Mouse (Mus musculus) forebrain, embryonic 11.5 days (tissue): ENCODE results near the gene Grb2. TPM values are rescaled to one million over a fixed set of nuclear protein-coding genes. Genes with fewer than 3 reads are reported as not detected.

Source experiments
- ATAC-seq: fragments of 200-750 bp; cut with Nextera tagmentation; replicated peaks from 2 replicates; pipeline ENCODE4 v1.8.0; 2017; ENCODE audit warnings: moderate TSS enrichment; ENCODE audit not compliant: low FRiP score
- DNase-seq: peaks from one replicate; pipeline ENCODE4 v3.0.0-alpha.2; 2017; ENCODE audit warnings: low spot score
- H3K27ac ChIP-seq: fragments of 300-500 bp; sonication (generic); 2 replicates; pipeline ENCODE4 v1.5.1; 2014; ENCODE audit warnings: low read depth, low read length
- H3K27me3 ChIP-seq: fragments of 300-500 bp; sonication (generic); 2 replicates; pipeline ENCODE4 v1.6.1; 2014; ENCODE audit warnings: mild to moderate bottlenecking, low read length, mixed read lengths; ENCODE audit not compliant: control insufficient read depth, insufficient read depth
- H3K36me3 ChIP-seq: fragments of 300-500 bp; sonication (generic); 2 replicates; pipeline ENCODE4 v1.6.1; 2014; ENCODE audit warnings: mild to moderate bottlenecking, low read length, moderate library complexity, mixed read lengths; ENCODE audit not compliant: control insufficient read depth, insufficient read depth
- H3K4me1 ChIP-seq: fragments of 300-500 bp; sonication (generic); replicated peaks from 2 replicates; pipeline ENCODE4 v1.6.1; 2014; ENCODE audit warnings: low read length, mixed read lengths; ENCODE audit not compliant: control insufficient read depth, insufficient read depth
- H3K4me2 ChIP-seq: fragments of 300-500 bp; sonication (generic); 2 replicates; pipeline ENCODE4 v1.6.1; 2014; ENCODE audit warnings: low read depth, mild to moderate bottlenecking, low read length, moderate library complexity, mixed read lengths; ENCODE audit not compliant: severe bottlenecking
- H3K4me3 ChIP-seq: fragments of 300-500 bp; sonication (generic); 2 replicates; pipeline ENCODE4 v1.5.1; 2014; ENCODE audit warnings: low read depth, low read length
- H3K9ac ChIP-seq: fragments of 300-500 bp; sonication (generic); 2 replicates; pipeline ENCODE4 v1.6.1; 2014; ENCODE audit warnings: low read length
- H3K9me3 ChIP-seq: fragments of 300-500 bp; sonication (generic); 2 replicates; pipeline ENCODE4 v1.6.1; 2016; ENCODE audit warnings: low read length, mixed read lengths; ENCODE audit not compliant: control insufficient read depth
- WGBS: fragments of 180-500 bp; shearing (Covaris S2); extraction: QIAGEN DNeasy Blood & Tissue Kit; methylation state at CpG from one replicate; pipeline ENCODE4 v1.1.7; 2014; 5-methylcytosine and 5-hydroxymethylcytosine counted together
- polyA plus RNA-seq: library from polyadenylated mRNA; unstranded; fragments of >200 nt; fragmentation: Nextera tagmentation; extraction: Ambion mirVana; gene quantifications from 2 replicates; pipeline ENCODE4 v1.2.1, GENCODE M21; 2014

Gene Grb2
- polyA plus RNA-seq, 1 experiment from 2014 or later: 63.0 TPM

DNA sequence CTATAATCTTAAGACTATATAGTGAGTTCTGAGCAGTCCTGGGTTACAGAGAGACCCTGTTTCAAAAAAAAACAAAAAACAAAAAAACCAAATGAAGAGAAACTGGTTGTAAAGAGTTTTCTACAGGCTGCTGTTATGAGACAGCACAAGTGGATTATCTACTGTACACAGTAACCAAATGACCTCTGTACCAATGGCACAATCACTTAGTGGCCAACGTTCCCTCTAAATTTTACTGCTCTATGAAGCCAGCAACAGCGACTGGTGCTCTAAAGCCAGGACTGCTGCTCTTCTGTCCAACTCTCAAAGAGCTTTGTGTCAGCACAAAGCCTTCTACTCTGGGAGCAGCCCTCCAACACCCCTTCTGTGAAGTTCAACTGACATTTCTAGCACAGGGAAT, 11.3 kb downstream of the Grb2 start:
- no peak for ATAC-seq
- Histone ChIP-seq H3K27ac (no peak overlapping the region), H3K27me3 (no peaks in the 10 kb centered on the region), H3K9ac (no peak overlapping the region), H3K36me3 (no peaks in the 10 kb centered on the region), H3K4me3 (no peak overlapping the region), H3K4me1 (peaks cover 5% of the 10 kb centered on the region; the same call in 1 of the 2 replicates), H3K9me3 (no peaks in the 10 kb centered on the region), H3K4me2 (no peak overlapping the region)
- WGBS: 91% methylated on average over 2 of the region's 2 CpGs
- no peak for DNase-seq

DNA sequence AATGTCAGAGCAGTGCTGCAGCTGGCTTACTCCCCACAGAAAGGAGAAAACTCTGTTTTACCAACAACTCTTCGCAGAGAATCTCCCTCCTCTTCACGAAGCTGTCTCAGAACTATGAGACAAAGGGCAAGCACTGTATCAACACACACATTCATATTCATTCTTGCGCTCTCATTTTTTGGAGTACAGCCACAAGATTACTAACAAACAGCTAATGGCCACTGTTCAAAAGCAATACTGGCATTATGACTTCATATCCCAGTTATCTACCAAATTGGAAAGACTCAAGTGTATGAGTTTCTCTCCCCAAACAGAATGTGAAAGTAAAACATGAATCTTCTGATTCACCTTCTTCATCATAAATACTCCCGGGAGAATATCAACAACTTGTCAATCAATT, 11.9 kb downstream of the Grb2 start:
- 92% methylated on average over 4 of the region's 4 CpGs for WGBS
- H3K9me3 ChIP-seq: no peaks in the 10 kb centered on the region
- H3K36me3 ChIP-seq: no peaks in the 10 kb centered on the region

DNA sequence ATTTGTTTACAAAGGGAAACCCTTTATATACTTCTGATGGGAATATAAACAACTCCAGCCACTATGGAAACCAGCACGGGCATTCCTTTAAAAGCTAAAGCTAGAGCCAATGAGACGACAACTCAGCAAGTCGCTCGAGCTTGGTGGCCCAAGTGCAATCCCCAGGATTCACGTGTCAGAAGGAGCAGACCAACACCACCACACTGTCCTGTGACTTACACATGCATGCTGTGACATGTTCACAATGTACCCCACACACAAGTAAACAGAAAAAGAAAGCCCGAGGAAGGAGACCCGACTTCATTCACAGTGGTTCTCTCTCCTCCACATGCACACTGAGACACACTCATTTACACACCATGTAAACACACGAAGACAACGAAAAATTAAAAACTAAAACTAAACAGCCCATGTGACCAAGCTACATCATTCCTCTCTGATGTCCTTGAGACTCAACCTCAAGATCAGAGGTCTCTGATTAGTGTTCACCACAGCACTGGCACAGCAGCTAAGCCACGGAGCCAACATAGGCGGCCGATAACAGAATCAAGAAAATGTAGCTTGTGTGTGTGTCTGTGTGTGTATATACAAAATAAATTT, 14.3 kb downstream of the Grb2 start:
- Histone ChIP-seq H3K27me3 (no peaks in the 10 kb centered on the region), H3K4me1 (no peaks in the 10 kb centered on the region), H3K36me3 (no peaks in the 10 kb centered on the region), H3K4me2 (no peak overlapping the region), H3K27ac (no peak overlapping the region), H3K9me3 (no peaks in the 10 kb centered on the region), H3K4me3 (no peak overlapping the region), H3K9ac (no peak overlapping the region)
- 90% methylated on average over 12 of the region's 12 CpGs for WGBS
- ATAC-seq: no peak
- DNase-seq: no peak

More for the DNA sequence above, 11.9 kb downstream of the Grb2 start:
- DNase-seq (no peak), ATAC-seq (no peak)
- Histone ChIP-seq H3K27ac (no peak overlapping the region), H3K4me1 (peaks cover 5% of the 10 kb centered on the region; the same call in 1 of the 2 replicates), H3K9ac (no peak overlapping the region), H3K4me3 (no peak overlapping the region), H3K4me2 (no peak overlapping the region), H3K27me3 (no peaks in the 10 kb centered on the region)

DNA sequence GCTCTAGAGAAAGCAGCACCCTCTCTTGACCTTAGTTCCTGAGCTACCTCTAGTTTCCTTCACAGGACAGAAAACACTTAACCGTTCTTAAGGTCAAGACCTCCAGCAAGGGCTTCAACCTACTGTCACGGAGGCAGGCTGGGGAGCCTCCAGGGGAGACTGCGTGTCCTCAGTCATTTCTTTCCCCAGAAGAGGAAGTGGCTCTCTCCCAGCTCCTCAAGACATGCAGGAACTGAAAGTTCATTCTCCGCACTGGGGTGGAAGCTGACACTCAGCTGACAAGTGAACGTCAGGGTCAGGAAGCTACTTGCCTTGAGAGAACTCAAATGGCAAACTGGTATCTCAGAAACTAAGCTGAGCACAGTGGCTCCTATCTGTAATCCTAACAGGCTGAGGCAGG, 15.6 kb downstream of the Grb2 start:
- Histone ChIP-seq H3K4me2 (no peak overlapping the region), H3K27ac (no peak overlapping the region), H3K27me3 (no peaks in the 10 kb centered on the region), H3K9me3 (no peaks in the 10 kb centered on the region), H3K9ac (no peak overlapping the region), H3K36me3 (no peaks in the 10 kb centered on the region), H3K4me1 (no peaks in the 10 kb centered on the region), H3K4me3 (no peak overlapping the region)
- ATAC-seq (no peak), DNase-seq (no peak)
- 85% methylated on average over 5 of the region's 5 CpGs for WGBS

DNA sequence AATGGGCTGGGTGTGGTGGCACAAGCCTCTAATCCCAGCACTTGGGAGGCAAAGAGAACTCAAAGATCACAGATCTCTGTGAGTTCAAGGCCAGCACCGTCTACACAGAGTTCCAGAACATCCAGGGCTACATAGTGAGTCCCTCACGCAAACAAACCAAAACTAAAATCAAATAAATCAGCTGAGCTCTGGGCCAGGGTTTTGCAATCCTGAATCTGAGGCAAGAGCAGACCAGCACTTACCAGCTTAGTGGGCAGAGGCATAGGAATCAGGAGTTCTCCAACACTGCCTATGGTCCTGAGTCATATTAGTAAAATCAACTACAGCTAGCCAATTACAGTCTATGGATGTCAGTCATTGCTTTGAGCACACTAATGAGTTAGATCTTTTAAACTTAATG, 16.4 kb downstream of the Grb2 start:
- no peaks in the 10 kb centered on the region for H3K36me3 ChIP-seq
- DNase-seq: no peak

DNA sequence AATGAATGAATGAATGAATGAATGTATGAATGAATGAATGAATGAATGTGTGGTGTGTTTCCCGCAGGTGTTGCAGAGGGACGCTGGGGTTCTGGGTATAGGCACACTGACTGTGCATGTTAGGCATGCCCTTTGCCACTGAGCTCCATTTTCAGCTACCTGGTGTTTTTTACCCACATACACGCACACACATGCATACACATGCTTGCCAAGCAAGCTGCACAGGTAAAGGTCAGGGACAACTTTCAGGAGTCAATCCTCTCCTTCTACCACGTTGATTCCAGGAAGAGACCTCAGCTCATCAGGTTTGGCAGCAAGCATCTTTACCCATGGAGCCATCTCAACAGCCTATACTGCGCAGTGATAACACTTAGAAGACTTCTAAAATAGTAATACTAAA, 16.9 kb downstream of the Grb2 start:
- ATAC-seq (no peak), DNase-seq (no peak)
- H3K4me1 ChIP-seq: no peaks in the 10 kb centered on the region
- H3K4me2 ChIP-seq: no peak overlapping the region
- no peak overlapping the region for H3K4me3 ChIP-seq
- H3K27ac ChIP-seq: no peak overlapping the region
- 94% methylated on average over 5 of the region's 5 CpGs for WGBS
- no peaks in the 10 kb centered on the region for H3K36me3 ChIP-seq
- H3K9me3 ChIP-seq: no peaks in the 10 kb centered on the region
- no peak overlapping the region for H3K9ac ChIP-seq
- H3K27me3 ChIP-seq: no peaks in the 10 kb centered on the region

More for the DNA sequence above, 16.4 kb downstream of the Grb2 start:
- no peaks in the 10 kb centered on the region for H3K27me3 ChIP-seq
- H3K4me1 ChIP-seq: no peaks in the 10 kb centered on the region
- H3K4me2 ChIP-seq: no peak overlapping the region
- no peaks in the 10 kb centered on the region for H3K9me3 ChIP-seq
- no peak overlapping the region for H3K4me3 ChIP-seq
- H3K27ac ChIP-seq: no peak overlapping the region
- ATAC-seq: no peak
- WGBS: 93% methylated on average over 2 of the region's 2 CpGs
- H3K9ac ChIP-seq: no peak overlapping the region

DNA sequence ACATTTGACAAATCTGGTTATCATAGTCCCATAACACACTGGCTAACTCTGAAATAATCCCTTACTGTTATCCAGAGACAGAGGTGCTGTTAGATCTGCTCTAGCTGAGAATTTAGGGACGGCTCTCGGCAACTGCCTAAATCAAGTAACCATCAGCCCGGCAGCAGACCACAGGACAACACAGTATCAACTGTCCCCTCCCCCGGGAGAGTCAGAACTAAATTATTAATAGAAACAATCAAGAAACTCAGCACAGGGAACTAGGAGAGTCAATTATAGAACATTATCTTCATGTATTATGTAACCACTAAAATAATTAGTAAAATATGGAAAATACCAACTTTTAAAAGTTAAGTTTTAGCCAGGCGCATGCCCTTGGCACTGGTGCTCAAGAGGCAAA, 17.4 kb downstream of the Grb2 start:
- Histone ChIP-seq H3K27me3 (no peaks in the 10 kb centered on the region), H3K4me3 (no peak overlapping the region), H3K4me2 (no peak overlapping the region), H3K9me3 (no peaks in the 10 kb centered on the region), H3K36me3 (no peaks in the 10 kb centered on the region), H3K9ac (no peak overlapping the region), H3K27ac (no peak overlapping the region), H3K4me1 (no peaks in the 10 kb centered on the region)
- ATAC-seq (no peak), DNase-seq (no peak)
- 91% methylated on average over 5 of the region's 5 CpGs for WGBS

DNA sequence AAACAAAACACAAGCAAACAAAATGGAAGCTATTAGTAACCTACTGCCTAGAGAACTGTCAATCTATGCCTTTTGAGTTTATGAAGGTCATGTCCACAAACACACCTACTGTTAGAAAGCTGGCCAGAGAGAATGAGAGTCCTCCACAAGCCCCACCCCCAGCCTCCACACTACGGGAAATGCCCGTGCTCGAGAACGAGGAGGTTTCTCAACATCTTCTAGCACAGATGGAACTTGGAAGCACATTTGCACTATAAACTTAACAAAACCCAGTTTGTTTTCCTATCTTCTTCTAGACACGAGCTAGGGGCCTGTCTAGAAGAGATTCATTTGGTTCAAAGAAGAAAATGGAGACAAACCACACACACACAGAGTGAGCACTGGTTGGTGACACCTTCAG, 18.0 kb downstream of the Grb2 start:
- H3K9ac ChIP-seq: no peak overlapping the region
- H3K4me2 ChIP-seq: no peak overlapping the region
- H3K36me3 ChIP-seq: no peaks in the 10 kb centered on the region
- no peak overlapping the region for H3K4me3 ChIP-seq
- no peak overlapping the region for H3K27ac ChIP-seq
- ATAC-seq (no peak), DNase-seq (no peak)
- H3K4me1 ChIP-seq: no peaks in the 10 kb centered on the region
- H3K27me3 ChIP-seq: no peaks in the 10 kb centered on the region
- H3K9me3 ChIP-seq: no peaks in the 10 kb centered on the region
- 93% methylated on average over 5 of the region's 5 CpGs for WGBS

DNA sequence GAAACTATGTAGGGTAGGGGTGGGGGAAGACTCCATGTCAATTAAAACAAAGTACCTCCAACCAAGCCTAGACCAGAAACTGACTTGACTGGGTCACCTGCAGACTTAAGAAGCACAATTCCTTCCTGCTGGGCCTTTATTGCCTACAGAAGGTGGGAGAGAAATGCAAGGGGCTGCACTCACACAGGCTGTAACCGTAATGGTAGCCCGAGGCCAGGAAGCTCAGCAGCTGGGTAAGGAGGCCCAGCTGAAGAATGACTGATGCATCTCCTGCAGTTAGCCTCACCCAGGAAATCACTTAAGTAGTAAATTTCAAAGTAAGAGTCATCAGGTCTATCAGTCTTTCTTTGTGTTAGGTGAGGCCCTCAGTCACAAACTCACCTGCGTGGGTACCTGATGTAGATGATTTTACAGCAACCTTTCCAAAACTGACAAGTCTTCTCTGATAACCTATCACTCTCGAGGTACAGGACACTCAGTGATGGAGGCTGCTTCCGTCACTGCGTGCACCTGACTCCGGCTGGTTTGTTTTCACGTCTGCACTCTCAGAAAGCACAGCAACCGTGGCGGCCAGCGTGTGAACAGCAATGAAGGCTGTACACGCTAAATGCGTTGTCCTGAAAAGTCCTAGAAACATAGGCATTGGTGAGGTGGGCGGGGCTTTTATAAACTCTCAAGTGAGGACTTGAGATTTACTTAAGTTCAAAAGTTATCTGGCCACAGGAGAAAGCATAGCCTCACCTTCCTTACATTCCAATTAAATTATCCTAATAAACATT, 19.1 kb downstream of the Grb2 start:
- no peak overlapping the region for H3K9ac ChIP-seq
- H3K27ac ChIP-seq: no peak overlapping the region
- no peak overlapping the region for H3K4me3 ChIP-seq
- H3K4me2 ChIP-seq: no peak overlapping the region
- no peaks in the 10 kb centered on the region for H3K4me1 ChIP-seq
- H3K27me3 ChIP-seq: no peaks in the 10 kb centered on the region
- no peaks in the 10 kb centered on the region for H3K36me3 ChIP-seq
- WGBS: 98% methylated on average over 14 of the region's 14 CpGs
- no peak for ATAC-seq
- no peaks in the 10 kb centered on the region for H3K9me3 ChIP-seq
- no peak for DNase-seq
